Mouse (Mus musculus): ENCODE measurements at regions not wholly inside any gene's neighbourhood (a gene's known extent, or its start where the extent isn't known, plus 50 kb on each side); places are given as distances from the start of the nearest gene placed in this dataset.

DNA sequence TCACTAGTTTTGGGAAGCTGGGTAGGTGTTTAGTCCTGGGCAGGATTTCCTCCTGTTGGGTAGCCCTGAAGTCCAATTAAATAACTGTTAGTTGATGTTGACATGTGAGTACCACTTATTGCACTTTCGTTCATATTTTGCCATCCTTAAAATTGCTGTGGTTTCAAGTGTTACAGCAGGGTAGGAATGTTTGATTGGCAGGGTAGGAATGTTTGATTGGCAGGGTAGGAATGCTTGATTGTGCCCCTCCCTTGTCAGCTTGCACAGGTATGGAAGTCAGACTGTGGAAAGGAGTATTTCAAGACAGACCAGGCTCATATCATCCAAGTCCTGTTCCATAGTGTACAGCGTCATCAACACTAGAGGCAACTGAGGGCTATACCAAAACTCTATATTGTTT lies 745.6 kb upstream of the Frg1 start:
- Histone ChIP-seq H3K4me2 (ENCODE audit: low read length) (no peak overlapping the region), H3K4me1 (replicated peaks; ENCODE audit: insufficient read depth, low read length) (no peaks in the 10 kb centered on the region), H3K27ac (no peak overlapping the region), H3K9me3 (replicated peaks; ENCODE audit: low read length) (no peaks in the 10 kb centered on the region), H3K36me3 (ENCODE audit: insufficient read depth, low read length) (no peaks in the 10 kb centered on the region), H3K27me3 (ENCODE audit: insufficient read depth, low read length) (no peaks in the 10 kb centered on the region), H3K4me3 (replicated peaks; ENCODE audit: low read depth, low read length) (no peak overlapping the region), H3K9ac (ENCODE audit: low read depth, low read length) (no peak overlapping the region)
- 86% methylated on average over 2 of the region's 2 CpGs for WGBS
- TF ChIP-seq CTCF (IDR thresholded peaks at IDR 0.05; ENCODE audit: low read depth) = no peak
- ATAC-seq (replicated peaks; ENCODE audit: low FRiP score, low read depth) (no peak), DNase-seq (ENCODE audit: low spot score) (no peak)

GRCm38 (mm10) chr8:42157006-42157405 lies 740.1 kb upstream of the Frg1 start:
- TF ChIP-seq CTCF (IDR thresholded peaks at IDR 0.05; ENCODE audit: low read depth) = no peak
- H3K9ac ChIP-seq (ENCODE audit: low read depth, low read length) = no peak overlapping the region
- ATAC-seq (replicated peaks; ENCODE audit: low FRiP score, low read depth) (no peak), DNase-seq (ENCODE audit: low spot score) (peak; percentile 17)
- no peak overlapping the region for H3K4me3 ChIP-seq (replicated peaks; ENCODE audit: low read depth, low read length)
- no peaks in the 10 kb centered on the region for H3K4me1 ChIP-seq (replicated peaks; ENCODE audit: insufficient read depth, low read length)
- H3K4me2 ChIP-seq (ENCODE audit: low read length) = no peak overlapping the region
- H3K9me3 ChIP-seq (replicated peaks; ENCODE audit: low read length) = no peaks in the 10 kb centered on the region
- no peak overlapping the region for H3K27ac ChIP-seq
- no peaks in the 10 kb centered on the region for H3K36me3 ChIP-seq (ENCODE audit: insufficient read depth, low read length)
- WGBS = 47% methylated on average over 4 of the region's 4 CpGs
- H3K27me3 ChIP-seq (ENCODE audit: insufficient read depth, low read length) = no peaks in the 10 kb centered on the region

GRCm38 (mm10) chr8:42156588-42156987 lies 739.7 kb upstream of the Frg1 start:
- 19% methylated on average over 1 of the region's 1 CpGs for WGBS
- DNase-seq (ENCODE audit: low spot score) (peak; percentile 69), ATAC-seq (replicated peaks; ENCODE audit: low FRiP score, low read depth) (peak; percentile 65)
- H3K9ac ChIP-seq (ENCODE audit: low read depth, low read length) = no peak overlapping the region
- no peak overlapping the region for H3K27ac ChIP-seq
- H3K27me3 ChIP-seq (ENCODE audit: insufficient read depth, low read length) = no peaks in the 10 kb centered on the region
- no peaks in the 10 kb centered on the region for H3K36me3 ChIP-seq (ENCODE audit: insufficient read depth, low read length)
- H3K4me1 ChIP-seq (replicated peaks; ENCODE audit: insufficient read depth, low read length) = no peaks in the 10 kb centered on the region
- no peak for TF ChIP-seq CTCF (IDR thresholded peaks at IDR 0.05; ENCODE audit: low read depth)
- no peaks in the 10 kb centered on the region for H3K9me3 ChIP-seq (replicated peaks; ENCODE audit: low read length)
- H3K4me2 ChIP-seq (ENCODE audit: low read length) = no peak overlapping the region
- H3K4me3 ChIP-seq (replicated peaks; ENCODE audit: low read depth, low read length) = no peak overlapping the region

DNA sequence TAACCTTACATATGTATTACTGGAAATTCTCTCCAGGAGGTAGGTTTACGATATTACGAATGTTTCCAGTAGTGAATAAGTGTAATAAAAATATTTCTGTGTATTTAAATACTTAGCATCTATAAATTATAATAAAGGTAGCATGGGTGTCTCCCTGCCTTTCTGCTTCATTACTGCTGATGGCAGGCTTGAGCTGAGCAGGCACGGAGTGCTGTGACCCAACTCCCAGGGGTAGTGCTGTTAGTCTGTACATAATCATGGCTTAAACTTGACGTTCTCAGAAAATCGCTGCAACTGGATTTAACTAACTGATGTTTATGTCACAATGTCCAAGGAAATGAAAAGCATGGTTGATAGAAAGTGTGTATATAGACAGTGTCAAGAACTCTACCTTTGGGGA lies 727.8 kb upstream of the Frg1 start:
- Histone ChIP-seq H3K4me2 (ENCODE audit: low read length) (no peak overlapping the region; the same call in 1 of the 2 replicates), H3K27me3 (ENCODE audit: insufficient read depth, low read length) (no peaks in the 10 kb centered on the region), H3K9me3 (replicated peaks; ENCODE audit: low read length) (no peaks in the 10 kb centered on the region), H3K4me1 (replicated peaks; ENCODE audit: insufficient read depth, low read length) (no peaks in the 10 kb centered on the region), H3K4me3 (replicated peaks; ENCODE audit: low read depth, low read length) (no peak overlapping the region), H3K9ac (ENCODE audit: low read depth, low read length) (no peak overlapping the region), H3K36me3 (ENCODE audit: insufficient read depth, low read length) (no peaks in the 10 kb centered on the region), H3K27ac (no peak overlapping the region)
- TF ChIP-seq CTCF (IDR thresholded peaks at IDR 0.05; ENCODE audit: low read depth) = peak; percentile 16; the same call in 1 of the 2 replicates
- DNase-seq (ENCODE audit: low spot score) (no peak), ATAC-seq (replicated peaks; ENCODE audit: low FRiP score, low read depth) (no peak)
- WGBS = 61% methylated on average over 5 of the region's 5 CpGs

GRCm38 (mm10) chr8:42144220-42144619 lies 727.3 kb upstream of the Frg1 start:
- no peak for TF ChIP-seq CTCF (IDR thresholded peaks at IDR 0.05; ENCODE audit: low read depth)
- Histone ChIP-seq H3K27me3 (ENCODE audit: insufficient read depth, low read length) (no peaks in the 10 kb centered on the region), H3K9ac (ENCODE audit: low read depth, low read length) (no peak overlapping the region), H3K27ac (no peak overlapping the region), H3K9me3 (replicated peaks; ENCODE audit: low read length) (no peaks in the 10 kb centered on the region), H3K4me2 (ENCODE audit: low read length) (peak overlapping the region; percentile 23; the same call in 1 of the 2 replicates), H3K36me3 (ENCODE audit: insufficient read depth, low read length) (no peaks in the 10 kb centered on the region), H3K4me3 (replicated peaks; ENCODE audit: low read depth, low read length) (no peak overlapping the region), H3K4me1 (replicated peaks; ENCODE audit: insufficient read depth, low read length) (no peaks in the 10 kb centered on the region)
- ATAC-seq (replicated peaks; ENCODE audit: low FRiP score, low read depth) = no peak
- DNase-seq (ENCODE audit: low spot score) = no peak
- WGBS = 25% methylated on average over 8 of the region's 8 CpGs

- DNase-seq (ENCODE audit: low spot score) (no peak), ATAC-seq (replicated peaks; ENCODE audit: low FRiP score, low read depth) (no peak)
- WGBS = 79% methylated on average over 2 of the region's 2 CpGs
- no peaks in the 10 kb centered on the region for H3K27me3 ChIP-seq (ENCODE audit: insufficient read depth, low read length)
- H3K9ac ChIP-seq (ENCODE audit: low read depth, low read length) = no peak overlapping the region
- no peaks in the 10 kb centered on the region for H3K4me1 ChIP-seq (replicated peaks; ENCODE audit: insufficient read depth, low read length)
- H3K4me3 ChIP-seq (replicated peaks; ENCODE audit: low read depth, low read length) = no peak overlapping the region
- no peak overlapping the region for H3K4me2 ChIP-seq (ENCODE audit: low read length)
- H3K36me3 ChIP-seq (ENCODE audit: insufficient read depth, low read length) = no peaks in the 10 kb centered on the region
- no peaks in the 10 kb centered on the region for H3K9me3 ChIP-seq (replicated peaks; ENCODE audit: low read length)
- TF ChIP-seq CTCF (IDR thresholded peaks at IDR 0.05; ENCODE audit: low read depth) = no peak
- no peak overlapping the region for H3K27ac ChIP-seq
These were observed 690.7 kb upstream of the Frg1 start for GRCm38 (mm10) chr8:42107582-42107981.

GRCm38 (mm10) chr8:42069314-42069713 lies 652.4 kb upstream of the Frg1 start:
- Histone ChIP-seq H3K36me3 (ENCODE audit: insufficient read depth, low read length) (no peaks in the 10 kb centered on the region), H3K4me2 (ENCODE audit: low read length) (no peak overlapping the region), H3K9ac (ENCODE audit: low read depth, low read length) (no peak overlapping the region), H3K27ac (no peak overlapping the region), H3K4me1 (replicated peaks; ENCODE audit: insufficient read depth, low read length) (no peaks in the 10 kb centered on the region), H3K4me3 (replicated peaks; ENCODE audit: low read depth, low read length) (no peak overlapping the region), H3K9me3 (replicated peaks; ENCODE audit: low read length) (no peaks in the 10 kb centered on the region), H3K27me3 (ENCODE audit: insufficient read depth, low read length) (no peaks in the 10 kb centered on the region)
- TF ChIP-seq CTCF (IDR thresholded peaks at IDR 0.05; ENCODE audit: low read depth) = no peak
- 35% methylated on average over 1 of the region's 1 CpGs for WGBS
- DNase-seq (ENCODE audit: low spot score) (peak; percentile 46), ATAC-seq (replicated peaks; ENCODE audit: low FRiP score, low read depth) (peak; percentile 79; the same call in 1 of the 2 replicates)

Measured in kidney, postnatal 0 days (tissue).